Mouse (Mus musculus) liver, adult 2 months (tissue): ENCODE measurements around the gene Coa4.

ENCODE experiments used
- CTCF ChIP-seq: fragments of 200-500 bp; IDR thresholded peaks from 2 replicates; pipeline ENCODE4 v1.5.1; 2011; ENCODE audit warnings: low read depth, low read length, control low read depth
- POLR2A ChIP-seq: fragments of 200-500 bp; IDR thresholded peaks from 2 replicates; pipeline ENCODE4 v1.6.1; 2011; ENCODE audit warnings: low read length, control low read depth; ENCODE audit not compliant: insufficient read depth; ENCODE audit errors: extremely low read depth

DNA sequence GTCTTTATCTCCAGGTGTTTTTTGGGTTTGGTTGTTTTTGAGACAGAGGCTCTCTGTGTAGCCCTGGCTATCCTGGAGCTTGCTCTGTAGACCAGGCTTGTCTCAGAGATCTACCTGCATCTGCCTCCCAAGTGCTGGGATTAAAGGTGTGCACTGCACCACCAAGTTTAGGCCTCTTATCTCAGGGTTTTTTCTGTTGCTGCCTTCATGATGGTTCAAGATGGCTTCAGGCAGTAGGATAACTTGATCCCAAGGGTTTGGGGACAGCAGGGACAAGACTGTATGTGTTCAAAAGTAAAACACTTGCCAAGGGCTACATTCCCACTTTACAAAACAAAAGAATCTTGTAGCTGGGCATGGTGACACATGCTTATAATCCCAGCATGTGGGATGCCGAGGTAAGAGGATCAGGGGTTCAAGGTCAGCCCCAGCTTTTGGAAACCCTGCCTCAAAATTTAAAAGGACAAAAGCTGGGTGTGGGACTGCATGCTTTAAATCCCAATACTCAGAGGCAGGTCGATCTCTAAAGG is 35.0 kb upstream of the Coa4 start:
- TF ChIP-seq CTCF (no peak), POLR2A (no peak)
